Mouse (Mus musculus) left cerebral cortex, postnatal 4 days (tissue): ENCODE results near the gene Vps11. TPM values are rescaled to one million over a fixed set of nuclear protein-coding genes. Genes with fewer than 3 reads are reported as not detected.
"Not testable (repeated sequence)": the region's sequence is repeated elsewhere in the genome, so short reads cannot be mapped to it uniquely, and the experiment has no call there.

Source experiments
- DNase-seq: peaks from one replicate; pipeline ENCODE4 v3.0.0-alpha.2; 2022
- intact Hi-C: fragments of 180-260 bp; cut with DNase I; formaldehyde crosslinking; loops from one replicate; pipeline ENCODE4 v1.15.1; 2025
- total RNA-seq, 2 experiments: library from RNA; stranded (reverse); gene quantifications; 2 replicates each; pipeline ENCODE4 v1.2.3; 2021

Gene Vps11
- total RNA-seq, 2 experiments from 2014 or later: 39.5 to 45.9 TPM

DNA sequence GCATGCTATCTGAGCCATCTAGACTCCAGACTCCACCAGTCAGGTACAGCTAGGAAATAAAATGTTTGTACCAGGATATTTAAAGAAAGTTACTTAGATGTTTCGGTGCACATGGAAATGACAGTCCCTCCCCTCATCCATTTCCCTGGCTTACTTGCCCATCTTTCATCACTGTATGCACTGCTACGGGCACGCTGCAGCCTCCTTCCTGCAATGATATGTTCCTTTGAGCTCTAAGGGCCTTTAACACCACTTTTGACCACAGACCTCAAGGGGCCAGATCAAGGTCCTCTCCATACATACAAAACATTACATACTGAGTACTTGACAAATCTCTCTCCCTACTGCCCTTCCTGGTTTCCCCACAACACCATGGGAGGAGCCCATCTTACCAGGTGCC is 24.5 kb downstream of the Vps11 start:
- intact Hi-C loops: no loop called here

DNA sequence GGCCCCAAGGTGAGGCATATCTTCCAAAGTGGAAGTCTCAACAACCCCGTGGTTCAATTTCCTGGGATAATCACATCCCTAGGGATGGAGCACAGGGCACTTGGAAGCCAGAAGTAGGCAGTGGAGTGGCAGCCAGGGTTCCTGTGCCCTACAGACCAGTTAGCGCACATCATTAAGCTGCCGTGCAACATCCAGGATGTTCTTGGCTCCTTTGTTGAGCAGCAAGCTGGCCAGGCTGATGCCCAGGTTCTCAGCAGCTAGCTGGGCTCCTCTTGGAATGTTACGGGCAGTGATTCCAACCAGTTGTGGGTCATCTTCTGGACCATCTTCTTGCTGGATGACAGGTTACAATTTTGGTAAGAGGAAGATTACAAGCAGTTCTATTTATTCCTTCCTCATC is 25.0 kb downstream of the Vps11 start:
- intact Hi-C loops, DNase-seq: not testable (repeated sequence)

More for the DNA sequence above, 24.5 kb downstream of the Vps11 start:
- DNase-seq: no peak

DNA sequence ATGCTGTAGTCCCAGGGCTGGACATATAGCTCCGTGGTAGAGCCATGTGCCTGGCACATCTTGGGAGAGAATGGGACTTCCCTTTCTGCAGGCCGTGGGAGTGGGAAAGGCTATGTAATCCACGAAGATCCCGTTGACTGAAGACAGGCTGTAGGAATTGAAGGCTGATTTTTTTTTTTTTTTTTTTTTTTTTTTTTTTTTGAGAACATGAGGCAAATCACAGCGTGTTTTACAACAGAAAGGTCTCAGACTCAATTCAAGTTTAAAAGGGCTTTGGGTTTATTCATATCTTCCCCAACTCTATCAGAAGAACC is 25.4 kb downstream of the Vps11 start:
- intact Hi-C loops: no loop called here
- no peak for DNase-seq

GRCm38 (mm10) chr9:44335331-44336092 is 26.0 kb downstream of the Vps11 start:
- intact Hi-C loops: no loop called here
- DNase-seq: no peak

DNA sequence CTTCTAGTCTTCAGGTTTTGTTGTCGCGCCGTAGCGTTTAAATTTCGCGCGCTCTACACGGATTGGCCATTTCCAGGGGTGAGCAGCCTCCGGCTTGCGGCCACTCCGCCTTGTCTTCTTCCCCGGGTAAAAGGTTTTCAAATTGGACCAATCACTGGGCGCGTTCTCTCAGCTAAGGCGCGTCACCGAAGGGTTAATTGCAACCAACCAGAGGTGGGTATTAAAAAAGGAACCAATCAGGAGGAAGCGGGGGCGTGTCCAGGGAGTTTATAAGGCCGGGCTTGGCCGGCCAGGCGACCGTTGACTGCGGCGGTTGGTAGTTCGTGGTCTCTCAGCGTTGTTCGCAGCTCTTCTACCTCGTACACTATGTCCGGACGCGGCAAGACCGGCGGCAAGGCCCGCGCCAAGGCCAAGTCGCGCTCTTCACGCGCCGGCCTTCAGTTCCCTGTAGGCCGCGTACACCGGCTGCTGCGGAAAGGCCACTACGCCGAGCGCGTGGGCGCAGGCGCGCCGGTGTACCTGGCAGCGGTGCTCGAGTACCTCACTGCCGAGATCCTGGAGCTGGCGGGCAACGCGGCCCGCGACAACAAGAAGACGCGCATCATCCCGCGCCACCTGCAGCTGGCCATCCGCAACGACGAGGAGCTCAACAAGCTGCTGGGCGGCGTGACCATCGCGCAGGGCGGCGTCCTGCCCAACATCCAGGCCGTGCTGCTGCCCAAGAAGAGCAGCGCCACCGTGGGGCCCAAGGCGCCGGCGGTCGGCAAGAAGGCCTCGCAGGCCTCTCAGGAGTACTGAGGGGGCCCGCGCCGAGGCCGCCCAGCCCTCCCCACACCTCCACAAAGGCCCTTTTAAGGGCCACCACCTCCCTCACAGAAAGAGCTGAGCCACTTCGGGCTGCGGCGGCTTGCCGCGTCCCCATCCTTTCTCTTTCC is 26.8 kb downstream of the Vps11 start, which contains the start of gene H2afx:
TSS of gene H2afx (plus strand) at position 299 of the 935 bp plus-strand sequence.
- intact Hi-C loops: no loop called here
- peak; percentile 98 for DNase-seq

- intact Hi-C loops: no loop called here
- DNase-seq: no peak
These were observed 28.4 kb downstream of the Vps11 start for GRCm38 (mm10) chr9:44332918-44333638.

DNA sequence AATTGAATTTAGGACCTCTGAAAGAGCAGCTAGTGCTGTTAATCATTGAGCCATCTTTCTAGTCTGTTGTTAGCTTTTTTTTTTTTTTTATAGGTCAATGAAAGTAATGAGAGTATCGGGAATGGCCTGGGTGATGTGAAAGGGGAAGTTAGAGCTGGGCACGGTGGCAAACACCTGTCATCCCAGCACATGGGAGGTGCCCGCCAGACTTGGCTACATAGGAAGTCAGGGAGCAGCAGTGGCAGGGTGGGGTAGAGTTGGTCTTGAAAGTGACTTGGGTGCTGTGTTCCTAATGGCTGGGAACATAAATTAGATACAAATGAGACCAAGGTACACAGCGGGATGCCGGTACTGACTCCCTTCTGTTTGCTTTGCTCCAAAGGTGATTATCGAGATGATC is 30.7 kb downstream of the Vps11 start:
- no peak for DNase-seq
- intact Hi-C loops: no loop called here

DNA sequence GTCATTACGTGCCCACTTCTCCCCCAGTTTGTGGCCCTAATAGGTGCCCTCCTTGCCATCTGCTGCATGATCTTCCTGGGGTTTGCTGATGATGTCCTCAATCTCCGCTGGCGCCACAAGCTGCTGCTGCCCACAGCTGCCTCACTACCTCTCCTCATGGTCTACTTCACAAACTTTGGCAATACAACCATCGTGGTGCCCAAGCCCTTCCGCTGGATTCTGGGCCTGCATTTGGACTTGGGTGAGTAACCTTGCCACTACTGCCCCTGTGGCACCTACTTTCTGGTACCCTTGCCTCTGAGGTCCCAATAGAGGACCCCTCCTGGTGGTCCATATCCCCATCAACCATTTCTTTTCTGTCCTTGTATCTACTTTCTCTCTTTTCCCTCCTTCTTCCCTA is 33.5 kb downstream of the Vps11 start:
- no peak for DNase-seq
- intact Hi-C loops: no loop called here

DNA sequence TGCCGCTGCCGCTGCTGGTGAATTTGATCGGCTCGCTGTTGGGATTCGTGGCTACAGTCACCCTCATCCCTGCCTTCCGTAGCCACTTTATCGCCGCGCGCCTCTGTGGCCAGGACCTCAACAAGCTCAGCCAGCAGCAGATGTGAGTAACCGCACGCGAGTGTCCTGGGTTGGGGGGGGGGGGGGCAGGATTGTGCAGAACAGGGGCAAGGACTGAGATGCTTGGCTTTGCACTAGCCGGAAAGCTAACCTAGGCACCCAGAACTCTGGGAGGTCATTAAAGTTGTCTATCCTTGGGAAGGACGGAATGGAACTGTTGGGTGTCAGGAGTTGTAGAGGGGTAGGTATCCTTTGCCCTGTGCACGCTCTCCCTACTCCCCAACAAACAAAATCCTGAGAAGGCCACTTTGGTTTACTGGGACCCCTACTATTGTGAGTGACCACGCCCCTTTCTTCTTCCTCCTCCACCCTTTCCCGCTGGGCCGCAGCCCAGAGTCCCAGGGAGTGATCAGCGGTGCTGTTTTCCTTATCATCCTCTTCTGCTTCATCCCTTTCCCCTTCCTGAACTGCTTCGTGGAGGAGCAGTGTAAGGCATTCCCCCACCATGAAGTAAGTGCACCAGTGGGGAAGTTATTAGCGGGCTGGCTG is 34.3 kb downstream of the Vps11 start:
- intact Hi-C loops: no loop called here

DNA sequence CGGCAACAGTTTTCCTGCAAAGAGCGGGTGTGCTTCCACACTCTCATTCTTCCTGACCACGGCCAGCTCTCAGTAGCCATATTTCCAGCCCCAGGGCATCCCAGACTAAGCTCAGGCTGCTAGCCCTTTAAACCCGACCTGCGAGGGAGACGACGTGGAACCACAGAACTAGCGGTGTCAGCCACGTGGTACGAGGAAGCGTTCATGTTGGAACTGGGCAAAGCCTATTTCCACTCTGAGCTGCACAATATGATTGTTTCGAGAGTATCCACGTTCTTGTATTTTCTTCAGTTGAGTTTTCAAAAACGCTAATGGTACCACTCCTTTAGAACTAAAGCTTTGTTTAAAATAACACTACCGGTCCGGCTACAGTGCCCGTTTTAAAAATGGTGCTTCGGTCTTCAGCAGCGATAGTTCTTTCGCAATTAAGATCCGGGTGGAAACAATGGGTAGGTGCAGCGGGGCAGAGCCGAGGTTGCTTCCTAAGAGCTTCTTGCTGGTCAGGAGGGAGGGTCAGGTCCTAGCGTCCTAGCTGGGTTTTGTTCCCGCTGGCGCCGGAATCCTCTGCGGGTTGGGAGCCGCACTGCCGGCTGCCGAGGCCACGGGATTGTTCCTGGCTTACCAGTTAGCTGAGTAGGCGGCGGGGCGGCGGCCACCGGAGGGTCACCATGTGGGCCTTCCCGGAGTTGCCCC is 35.0 kb downstream of the Vps11 start:
- intact Hi-C loops: no loop called here

More for the DNA sequence above, 34.3 kb downstream of the Vps11 start:
- no peak for DNase-seq

GRCm38 (mm10) chr9:44325768-44326370 is 35.6 kb downstream of the Vps11 start, which contains the start of gene Dpagt1:
Dpagt1 (plus strand) TSS chr9:44326019.
- intact Hi-C loops: no loop called here
- no peak for DNase-seq

More for the DNA sequence above, 35.0 kb downstream of the Vps11 start:
- peak; percentile 84 for DNase-seq

GRCm38 (mm10) chr9:44325032-44325767 is 36.3 kb downstream of the Vps11 start:
- intact Hi-C loops, DNase-seq: not testable (repeated sequence)

DNA sequence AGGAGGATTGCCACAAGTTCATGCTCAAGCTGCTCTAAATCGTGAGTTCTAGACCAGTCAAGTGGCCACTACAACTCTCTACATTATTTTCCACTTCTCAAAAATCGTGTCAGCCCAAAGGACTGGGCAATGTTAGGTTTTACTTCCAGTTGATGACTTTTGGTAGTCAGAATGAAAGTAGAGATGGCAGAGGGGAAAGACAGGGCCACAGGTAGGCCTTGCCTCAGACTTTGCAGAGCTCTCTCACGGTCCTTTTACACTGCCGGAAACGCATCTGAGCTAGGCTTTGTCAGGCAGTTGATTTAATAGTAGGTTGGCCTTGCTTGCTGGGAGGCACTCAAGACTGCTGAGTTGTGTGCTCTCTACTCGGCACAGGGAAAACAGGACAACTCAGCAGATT is 37.3 kb downstream of the Vps11 start:
- intact Hi-C loops: no loop called here
- no peak for DNase-seq

- intact Hi-C loops: not testable (repeated sequence)
These were observed 37.8 kb downstream of the Vps11 start for GRCm38 (mm10) chr9:44323656-44324055.

GRCm38 (mm10) chr9:44320799-44321133 is 40.7 kb downstream of the Vps11 start:
- DNase-seq: no peak
- intact Hi-C loops: no loop called here

More at GRCm38 (mm10) chr9:44323656-44324055, 37.8 kb downstream of the Vps11 start:
- not testable (repeated sequence) for DNase-seq

- DNase-seq: peak; percentile 95
- intact Hi-C loops: no loop called here
These were observed 41.3 kb downstream of the Vps11 start, which contains the start of gene C2cd2l for GRCm38 (mm10) chr9:44319887-44320798. C2cd2l (minus strand) TSS chr9:44320285.

- DNase-seq: no peak
- intact Hi-C loops: no loop called here
These were observed 42.2 kb downstream of the Vps11 start for GRCm38 (mm10) chr9:44319105-44319886.
